Mouse (Mus musculus) right cerebral cortex, postnatal 14 days (tissue): Measurements from ENCODE around the gene Asz1.
A peak's percentile ranks its signal among the peaks of the same experiment; 100 is the strongest.

ENCODE experiments used
- DNase-seq: peaks from one replicate; pipeline ENCODE4 v3.0.0; 2022

The Asz1 gene

GRCm38 (mm10) chr6:18108934-18109333 lies at the start of gene Asz1:
TSS of gene Asz1 (minus strand) at chr6:18109061.
- DNase-seq: no peak

GRCm38 (mm10) chr6:18153031-18153430 lies 44.2 kb upstream of the Asz1 start:
- DNase-seq: no peak

GRCm38 (mm10) chr6:18135246-18135645 lies 26.4 kb upstream of the Asz1 start:
- no peak for DNase-seq

- DNase-seq: no peak
These were observed 19.2 kb upstream of the Asz1 start for GRCm38 (mm10) chr6:18128059-18128458.

- DNase-seq: no peak
These were observed 18.5 kb upstream of the Asz1 start for GRCm38 (mm10) chr6:18127206-18127983.

GRCm38 (mm10) chr6:18096861-18097260 lies 12.0 kb downstream of the Asz1 start:
- DNase-seq: no peak

GRCm38 (mm10) chr6:18089098-18089497 lies 19.8 kb downstream of the Asz1 start:
- DNase-seq: no peak

GRCm38 (mm10) chr6:18087160-18087804 lies 21.6 kb downstream of the Asz1 start:
- DNase-seq: no peak

- DNase-seq: no peak
These were observed 30.2 kb downstream of the Asz1 start for GRCm38 (mm10) chr6:18078615-18079014.

GRCm38 (mm10) chr6:18076986-18077385 lies 31.9 kb downstream of the Asz1 start:
- no peak for DNase-seq

- DNase-seq: no peak
These were observed 32.3 kb downstream of the Asz1 start for GRCm38 (mm10) chr6:18076577-18076976.

- DNase-seq: no peak
These were observed 51.0 kb downstream of the Asz1 start for GRCm38 (mm10) chr6:18057899-18058298.

GRCm38 (mm10) chr6:18051702-18052101 lies 57.2 kb downstream of the Asz1 start:
- DNase-seq: no peak

- no peak for DNase-seq
These were observed 64.6 kb downstream of the Asz1 start for GRCm38 (mm10) chr6:18044299-18044698.

- no peak for DNase-seq
These were observed 65.7 kb downstream of the Asz1 start for GRCm38 (mm10) chr6:18043172-18043571.

- no peak for DNase-seq
These were observed 76.6 kb downstream of the Asz1 start for GRCm38 (mm10) chr6:18032271-18032670.

- DNase-seq: peak; percentile 40
These were observed 77.3 kb downstream of the Asz1 start for GRCm38 (mm10) chr6:18031509-18032010.

- no peak for DNase-seq
These were observed 77.9 kb downstream of the Asz1 start for GRCm38 (mm10) chr6:18030868-18031508.

- no peak for DNase-seq
These were observed 78.9 kb downstream of the Asz1 start, which contains the start of gene Wnt2 for GRCm38 (mm10) chr6:18029746-18030656. TSS of gene Wnt2 (minus strand) at chr6:18030585.

GRCm38 (mm10) chr6:18024133-18024794 lies 84.6 kb downstream of the Asz1 start:
- no peak for DNase-seq

- DNase-seq: no peak
These were observed 95.5 kb downstream of the Asz1 start for GRCm38 (mm10) chr6:18013346-18013745.

- DNase-seq: no peak
These were observed 101.5 kb downstream of the Asz1 start for GRCm38 (mm10) chr6:18007356-18007755.
